11 mouse cellular contexts compared by ENCODE assay signal in genomic region chr15:83452219-83452760, GRCm38 (mm10). TPM values are rescaled to one million over a fixed set of nuclear protein-coding genes. Genes with fewer than 3 reads are reported as not detected.
A peak's percentile ranks its signal among the peaks of the same experiment; 100 is the strongest.
DNase-seq lines count a peak whose midpoint lies in the region; ATAC-seq and TF ChIP-seq lines count a peak whose summit lies in the region.
"Had no signal": no experiment of that assay in that cellular context is flagged by ENCODE, and none has a peak within 500 bp of the region (broad histone marks: within the 10 kb centered on the region; RNA-seq: fewer than 3 reads in every experiment).

No protein-coding gene starts in this region.

- no peak overlapping the region for H3K4me3 ChIP-seq in gastrocnemius, adult 2 months
- no peak overlapping the region for H3K4me3 ChIP-seq in left cerebral cortex, adult 2 months
- no peak overlapping the region for H3K4me3 ChIP-seq in kidney, embryonic 16.5 days (ENCODE audit: low read length)
- H3K4me3 ChIP-seq in small intestine, adult 2 months (ENCODE audit: low read depth, low read length), result no peak overlapping the region
- H3K4me3 ChIP-seq: erythroblast, embryonic 14.5 days; limb, embryonic 13.5 days had no signal

- DNase-seq in gastrocnemius, adult 2 months, result no peak
- no peak for DNase-seq in gastrocnemius, postnatal 10 days
- no peak for DNase-seq in left cerebral cortex, adult 2 months (ENCODE audit: extremely low spot score in 1 of 2, low spot score in 2 of 2)
- DNase-seq in left cerebral cortex, postnatal 25 days (ENCODE audit: low spot score in 2 of 2), result no peak
- DNase-seq in adrenal gland, adult 8-10 months, result no peak
- no peak for DNase-seq in cerebellum, adult 18-20 months
- DNase-seq: cerebellum, adult 8-10 months had no signal

- H3K4me2 ChIP-seq in kidney, embryonic 16.5 days (replicated peaks; ENCODE audit: low read depth, low read length), result no peak overlapping the region
- H3K4me2 ChIP-seq: limb, embryonic 13.5 days had no signal

- intact Hi-C loops in gastrocnemius, adult 2 months (cut with DNase I), result no loop called here
- intact Hi-C loops in left cerebral cortex, adult 2 months (cut with DNase I), result no loop called here
- intact Hi-C loops in left cerebral cortex, postnatal 25 days (cut with DNase I), result no loop called here

- no peaks in the 10 kb centered on the region for H3K36me3 ChIP-seq in kidney, embryonic 16.5 days (ENCODE audit: insufficient read depth, low read length)
- no peaks in the 10 kb centered on the region for H3K36me3 ChIP-seq in small intestine, adult 2 months (ENCODE audit: control insufficient read depth, insufficient read depth, low read length)

- WGBS in kidney, embryonic 16.5 days, result 81% methylated on average over 7 of the region's 7 CpGs
- WGBS in small intestine, adult 2 months, result 29% methylated on average over 7 of the region's 7 CpGs

- no peak for TF ChIP-seq CTCF in gastrocnemius, adult 2 months (IDR thresholded peaks at IDR 0.05)
- no peak for TF ChIP-seq CTCF in left cerebral cortex, adult 2 months (IDR thresholded peaks at IDR 0.05)
- TF ChIP-seq CTCF in small intestine, adult 2 months (IDR thresholded peaks at IDR 0.05; ENCODE audit: extremely low read depth, insufficient read length, insufficient replicate concordance, low read depth, low read length), result no peak

- peaks cover 38% of the 10 kb centered on the region for H3K4me1 ChIP-seq in kidney, embryonic 16.5 days (ENCODE audit: insufficient read depth, low read length)
- peaks cover 70% of the 10 kb centered on the region for H3K4me1 ChIP-seq in small intestine, adult 2 months (ENCODE audit: control insufficient read depth, insufficient read depth, insufficient read length, low read length)

- H3K9me3 ChIP-seq in kidney, embryonic 16.5 days (ENCODE audit: low read length), result no peaks in the 10 kb centered on the region
- H3K9me3 ChIP-seq: limb, embryonic 13.5 days had no signal

- 0 out of 2 replicates have a peak, but pooled peaks have one; percentile 22 for ATAC-seq in kidney, embryonic 16.5 days (ENCODE audit: low FRiP score, low TSS enrichment)

- H3K27me3 ChIP-seq in kidney, embryonic 16.5 days (ENCODE audit: insufficient read depth, low read length), result no peaks in the 10 kb centered on the region
- no peaks in the 10 kb centered on the region for H3K27me3 ChIP-seq in small intestine, adult 2 months (ENCODE audit: control insufficient read depth, insufficient read depth, low read length)
- H3K27me3 ChIP-seq: limb, embryonic 13.5 days had no signal

- TF ChIP-seq POLR2A in small intestine, adult 2 months (IDR thresholded peaks at IDR 0.05; ENCODE audit: low read depth, low read length), result no peak

- no peak overlapping the region for H3K9ac ChIP-seq in kidney, embryonic 16.5 days (replicated peaks; ENCODE audit: low read length)
- H3K9ac ChIP-seq: limb, embryonic 13.5 days had no signal

- peak overlapping the region; percentile 54 for H3K27ac ChIP-seq in gastrocnemius, adult 2 months
- H3K27ac ChIP-seq in left cerebral cortex, adult 2 months, result peak overlapping the region; percentile 28; the same call in 1 of the 2 replicates
- peak overlapping the region; percentile 78 for H3K27ac ChIP-seq in kidney, embryonic 16.5 days (ENCODE audit: low read length)
- peak overlapping the region; percentile 99 for H3K27ac ChIP-seq in small intestine, adult 2 months (ENCODE audit: insufficient read depth, low read depth, low read length)
- H3K27ac ChIP-seq: limb, embryonic 13.5 days had no signal

RNA-seq across cellular contexts. Expression of gene Pacsin2, which starts 12.1 kb away (rescaled TPM):
- total RNA-seq in gastrocnemius, adult 2 months (2021), result 10 to 100 TPM; 43.7 to 70.1 TPM
- total RNA-seq in gastrocnemius, postnatal 10 days (2021), result 10 to 100 TPM; 42.8 to 44.4 TPM
- 100 to 1,000 TPM in 1 of 2 experiments, 10 to 100 TPM in 1; 97.4 to 102 TPM for total RNA-seq in left cerebral cortex, adult 2 months (2021)
- 10 to 100 TPM; 90.1 to 97.8 TPM for total RNA-seq in left cerebral cortex, postnatal 25 days (2021)
- polyA plus RNA-seq in kidney, embryonic 16.5 days (2015; fragmentation: Nextera tagmentation; extraction: Ambion mirVana), result 85.4 and 92.0 TPM in 2 replicates
- 32.5 and 73.5 TPM in 2 replicates for polyA plus RNA-seq in small intestine, adult 2 months (2012; rRNA removed)
- 100 to 1,000 TPM in 2 of 4 experiments, 10 to 100 TPM in 2; 88.4 to 126 (median 102) TPM for total RNA-seq in adrenal gland, adult 8-10 months (2022)

RNA-seq across cellular contexts. Expression of gene Ttll1, which starts 58.4 kb away (rescaled TPM):
- total RNA-seq in gastrocnemius, adult 2 months (2021), result 1 to 10 TPM; 2.5 to 3.8 TPM
- total RNA-seq in gastrocnemius, postnatal 10 days (2021), result 1 to 10 TPM; 5.2 to 6.3 TPM
- total RNA-seq in left cerebral cortex, adult 2 months (2021), result 10 to 100 TPM; 45.5 to 54.9 TPM
- total RNA-seq in left cerebral cortex, postnatal 25 days (2021), result 10 to 100 TPM; 50.6 to 52.6 TPM
- 27.3 and 28.2 TPM in 2 replicates for polyA plus RNA-seq in kidney, embryonic 16.5 days (2015; fragmentation: Nextera tagmentation; extraction: Ambion mirVana)
- 2.3 and 3.1 TPM in 2 replicates for polyA plus RNA-seq in small intestine, adult 2 months (2012; rRNA removed)
- total RNA-seq in adrenal gland, adult 8-10 months (2022), result 10 to 100 TPM in 2 of 4 experiments, 1 to 10 TPM in 2; 9.8 to 16.5 (median 13.1) TPM

Comparison
In these comparisons a context has a peak if more than half of its experiments do, and no peak if none do; other contexts are left out.
1. H3K27ac ChIP-seq: peak in every context shown above with its lines; median percentile 99 in small intestine, adult 2 months; 78 in kidney, embryonic 16.5 days; 54 in gastrocnemius, adult 2 months; 28 in left cerebral cortex, adult 2 months.